Mouse (Mus musculus): ENCODE results near the gene Rif1. TPM values are rescaled to one million over a fixed set of nuclear protein-coding genes. Genes with fewer than 3 reads are reported as not detected.

The Rif1 gene
- polyA plus RNA-seq, 1 experiment from 2014 or later: 11.8 TPM

GRCm38 (mm10) chr2:52039083-52039801 is 33.4 kb upstream of the Rif1 start:
- Histone ChIP-seq H3K9ac (ENCODE audit: low read depth, low read length) (no peak overlapping the region), H3K4me3 (ENCODE audit: low read length) (no peak overlapping the region), H3K36me3 (ENCODE audit: control insufficient read depth, insufficient read depth, low read length) (no peaks in the 10 kb centered on the region), H3K4me2 (ENCODE audit: low read depth, low read length) (no peak overlapping the region), H3K27ac (ENCODE audit: low read length) (no peak overlapping the region), H3K27me3 (replicated peaks; ENCODE audit: control insufficient read depth, insufficient read depth, low read length) (no peaks in the 10 kb centered on the region), H3K9me3 (ENCODE audit: control insufficient read depth, low read length) (no peaks in the 10 kb centered on the region), H3K4me1 (ENCODE audit: control insufficient read depth, insufficient read depth, low read length) (no peaks in the 10 kb centered on the region)
- 74% methylated on average over 8 of the region's 8 CpGs for WGBS
- no peak for ATAC-seq

DNA sequence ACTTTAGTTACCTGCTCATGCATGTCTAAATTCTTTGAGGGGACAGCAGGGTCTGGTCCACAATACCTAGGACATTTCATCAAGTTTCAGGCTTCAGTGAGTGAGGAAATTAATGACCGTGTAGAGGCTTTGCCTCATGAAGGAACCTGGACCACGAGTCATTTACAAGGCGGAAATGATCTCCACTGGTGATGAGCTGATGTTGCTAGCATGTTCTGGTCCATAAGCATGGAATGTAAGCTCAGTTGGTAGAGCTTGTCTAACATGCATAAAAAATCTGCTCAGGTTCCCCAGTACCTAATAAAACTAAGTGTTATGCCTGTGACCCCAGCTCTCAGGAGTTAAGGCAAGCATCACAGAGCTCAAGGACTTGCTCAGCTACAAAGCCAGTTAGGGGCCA is 30.5 kb upstream of the Rif1 start:
- Histone ChIP-seq H3K4me3 (ENCODE audit: low read length) (no peak overlapping the region), H3K36me3 (ENCODE audit: control insufficient read depth, insufficient read depth, low read length) (no peaks in the 10 kb centered on the region), H3K27me3 (replicated peaks; ENCODE audit: control insufficient read depth, insufficient read depth, low read length) (no peaks in the 10 kb centered on the region), H3K27ac (ENCODE audit: low read length) (no peak overlapping the region), H3K9me3 (ENCODE audit: control insufficient read depth, low read length) (no peaks in the 10 kb centered on the region), H3K4me2 (ENCODE audit: low read depth, low read length) (no peak overlapping the region), H3K9ac (ENCODE audit: low read depth, low read length) (no peak overlapping the region), H3K4me1 (ENCODE audit: control insufficient read depth, insufficient read depth, low read length) (no peaks in the 10 kb centered on the region)
- WGBS: 76% methylated on average over 3 of the region's 3 CpGs
- ATAC-seq: no peak

DNA sequence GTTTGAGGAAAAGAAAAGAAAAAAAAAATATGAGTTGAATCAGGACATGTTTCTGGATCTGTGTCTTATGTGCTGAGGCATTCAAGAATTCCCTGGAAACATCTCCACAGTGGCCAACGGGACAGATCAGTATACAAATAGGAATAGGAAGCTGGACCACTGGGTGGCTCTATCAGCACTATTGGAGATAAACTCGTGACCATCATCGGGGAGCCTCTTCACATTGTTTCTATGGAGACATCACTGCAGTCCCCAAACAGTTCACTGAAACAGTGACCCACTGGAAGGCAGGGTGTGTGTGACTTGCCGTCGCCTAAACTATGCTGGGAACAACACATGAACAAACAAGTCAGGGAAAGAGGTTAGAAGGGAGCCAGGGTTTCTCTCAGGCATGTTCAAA is 29.9 kb upstream of the Rif1 start:
- Histone ChIP-seq H3K9ac (ENCODE audit: low read depth, low read length) (no peak overlapping the region), H3K4me2 (ENCODE audit: low read depth, low read length) (no peak overlapping the region), H3K9me3 (ENCODE audit: control insufficient read depth, low read length) (no peaks in the 10 kb centered on the region), H3K4me1 (ENCODE audit: control insufficient read depth, insufficient read depth, low read length) (no peaks in the 10 kb centered on the region), H3K27me3 (replicated peaks; ENCODE audit: control insufficient read depth, insufficient read depth, low read length) (no peaks in the 10 kb centered on the region), H3K27ac (ENCODE audit: low read length) (no peak overlapping the region), H3K4me3 (ENCODE audit: low read length) (no peak overlapping the region), H3K36me3 (ENCODE audit: control insufficient read depth, insufficient read depth, low read length) (no peaks in the 10 kb centered on the region)
- WGBS: 72% methylated on average over 5 of the region's 5 CpGs
- ATAC-seq: no peak

DNA sequence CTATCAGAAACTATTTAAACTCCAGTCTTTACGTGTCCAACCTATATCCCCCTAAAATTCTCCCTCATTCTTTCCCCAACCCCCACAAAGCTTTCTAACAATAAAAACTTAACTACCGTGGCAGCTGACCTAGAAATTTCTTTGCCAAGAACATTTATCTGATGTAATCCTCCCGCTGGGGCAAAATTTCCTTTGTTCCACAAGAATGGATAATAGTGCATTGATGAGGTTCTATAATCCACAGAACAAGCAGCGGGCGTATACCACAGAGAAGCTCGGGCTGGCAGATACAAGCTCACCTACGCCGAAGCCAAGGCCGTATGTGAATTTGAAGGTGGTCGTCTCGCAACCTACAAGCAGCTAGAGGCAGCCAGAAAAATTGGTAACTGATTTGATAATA is 29.1 kb upstream of the Rif1 start:
- H3K36me3 ChIP-seq (ENCODE audit: control insufficient read depth, insufficient read depth, low read length): no peaks in the 10 kb centered on the region
- ATAC-seq: no peak
- no peak overlapping the region for H3K27ac ChIP-seq (ENCODE audit: low read length)
- H3K9me3 ChIP-seq (ENCODE audit: control insufficient read depth, low read length): no peaks in the 10 kb centered on the region
- H3K9ac ChIP-seq (ENCODE audit: low read depth, low read length): no peak overlapping the region
- H3K4me3 ChIP-seq (ENCODE audit: low read length): no peak overlapping the region
- no peak overlapping the region for H3K4me2 ChIP-seq (ENCODE audit: low read depth, low read length)
- H3K27me3 ChIP-seq (replicated peaks; ENCODE audit: control insufficient read depth, insufficient read depth, low read length): no peaks in the 10 kb centered on the region
- H3K4me1 ChIP-seq (ENCODE audit: control insufficient read depth, insufficient read depth, low read length): no peaks in the 10 kb centered on the region
- 90% methylated on average over 11 of the region's 11 CpGs for WGBS

- H3K9ac ChIP-seq (ENCODE audit: low read depth, low read length): no peak overlapping the region
- no peak for ATAC-seq
- H3K9me3 ChIP-seq (ENCODE audit: control insufficient read depth, low read length): no peaks in the 10 kb centered on the region
- no peak overlapping the region for H3K4me2 ChIP-seq (ENCODE audit: low read depth, low read length)
- no peaks in the 10 kb centered on the region for H3K4me1 ChIP-seq (ENCODE audit: control insufficient read depth, insufficient read depth, low read length)
- H3K4me3 ChIP-seq (ENCODE audit: low read length): no peak overlapping the region
- H3K36me3 ChIP-seq (ENCODE audit: control insufficient read depth, insufficient read depth, low read length): no peaks in the 10 kb centered on the region
- no peak overlapping the region for H3K27ac ChIP-seq (ENCODE audit: low read length)
- 67% methylated on average over 5 of the region's 5 CpGs for WGBS
- H3K27me3 ChIP-seq (replicated peaks; ENCODE audit: control insufficient read depth, insufficient read depth, low read length): no peaks in the 10 kb centered on the region
These were observed 26.6 kb upstream of the Rif1 start for GRCm38 (mm10) chr2:52046032-52046431.

GRCm38 (mm10) chr2:52050823-52051222 is 21.8 kb upstream of the Rif1 start:
- Histone ChIP-seq H3K36me3 (ENCODE audit: control insufficient read depth, insufficient read depth, low read length) (no peaks in the 10 kb centered on the region), H3K9me3 (ENCODE audit: control insufficient read depth, low read length) (no peaks in the 10 kb centered on the region), H3K4me1 (ENCODE audit: control insufficient read depth, insufficient read depth, low read length) (no peaks in the 10 kb centered on the region), H3K9ac (ENCODE audit: low read depth, low read length) (no peak overlapping the region), H3K4me3 (ENCODE audit: low read length) (no peak overlapping the region), H3K27ac (ENCODE audit: low read length) (no peak overlapping the region), H3K4me2 (ENCODE audit: low read depth, low read length) (no peak overlapping the region), H3K27me3 (replicated peaks; ENCODE audit: control insufficient read depth, insufficient read depth, low read length) (no peaks in the 10 kb centered on the region)
- ATAC-seq: no peak
- 84% methylated on average over 11 of the region's 11 CpGs for WGBS

DNA sequence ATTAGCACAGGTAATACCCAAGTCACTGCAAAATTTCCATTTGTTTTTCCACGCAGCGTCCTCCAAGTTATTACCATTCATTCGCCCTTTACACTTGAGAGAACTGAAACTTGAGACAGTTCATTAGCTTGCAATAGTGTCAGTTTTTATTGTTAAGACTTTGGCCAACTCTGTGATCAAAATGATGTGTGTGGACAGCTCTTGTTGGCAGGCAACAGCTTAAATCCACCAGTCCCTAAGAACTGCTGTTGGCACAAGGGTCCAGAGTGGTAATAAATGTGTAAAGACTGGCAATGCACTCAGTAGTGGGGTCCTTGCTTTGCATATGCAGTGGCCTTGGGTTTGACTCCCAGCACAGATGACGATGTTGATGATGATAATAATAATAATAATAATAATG is 20.3 kb upstream of the Rif1 start:
- WGBS: 86% methylated on average over 4 of the region's 4 CpGs
- H3K27me3 ChIP-seq (replicated peaks; ENCODE audit: control insufficient read depth, insufficient read depth, low read length): no peaks in the 10 kb centered on the region
- no peaks in the 10 kb centered on the region for H3K36me3 ChIP-seq (ENCODE audit: control insufficient read depth, insufficient read depth, low read length)
- H3K4me3 ChIP-seq (ENCODE audit: low read length): no peak overlapping the region
- no peaks in the 10 kb centered on the region for H3K9me3 ChIP-seq (ENCODE audit: control insufficient read depth, low read length)
- H3K27ac ChIP-seq (ENCODE audit: low read length): no peak overlapping the region
- no peak overlapping the region for H3K4me2 ChIP-seq (ENCODE audit: low read depth, low read length)
- ATAC-seq: no peak
- H3K9ac ChIP-seq (ENCODE audit: low read depth, low read length): no peak overlapping the region
- H3K4me1 ChIP-seq (ENCODE audit: control insufficient read depth, insufficient read depth, low read length): no peaks in the 10 kb centered on the region

DNA sequence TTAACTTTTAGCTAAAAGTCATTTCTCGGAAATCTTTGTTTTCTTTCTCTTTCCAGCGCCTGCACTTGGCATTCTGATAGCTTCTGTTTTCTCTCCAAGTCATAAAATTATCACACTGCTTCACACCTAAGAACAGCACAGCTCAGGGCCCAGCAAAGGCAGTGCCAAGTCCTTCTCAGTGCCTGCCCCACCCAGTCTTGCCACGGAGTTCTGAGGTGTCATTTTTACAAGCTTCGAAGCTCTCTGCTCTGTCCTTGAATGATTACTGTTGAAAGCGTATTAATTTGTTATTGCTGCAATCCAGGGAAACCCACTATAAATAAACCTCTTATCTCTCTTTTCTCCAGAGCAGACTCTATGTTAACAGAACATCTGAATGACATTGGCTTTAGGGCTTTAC is 19.1 kb upstream of the Rif1 start:
- peak; percentile 70; the same call in 1 of the 2 replicates for ATAC-seq
- Histone ChIP-seq H3K4me1 (ENCODE audit: control insufficient read depth, insufficient read depth, low read length) (no peaks in the 10 kb centered on the region), H3K27me3 (replicated peaks; ENCODE audit: control insufficient read depth, insufficient read depth, low read length) (no peaks in the 10 kb centered on the region), H3K9me3 (ENCODE audit: control insufficient read depth, low read length) (no peaks in the 10 kb centered on the region), H3K4me3 (ENCODE audit: low read length) (no peak overlapping the region), H3K36me3 (ENCODE audit: control insufficient read depth, insufficient read depth, low read length) (no peaks in the 10 kb centered on the region), H3K27ac (ENCODE audit: low read length) (no peak overlapping the region), H3K4me2 (ENCODE audit: low read depth, low read length) (no peak overlapping the region), H3K9ac (ENCODE audit: low read depth, low read length) (no peak overlapping the region)
- WGBS: 35% methylated on average over 5 of the region's 5 CpGs

- Histone ChIP-seq H3K4me3 (ENCODE audit: low read length) (no peak overlapping the region), H3K4me1 (ENCODE audit: control insufficient read depth, insufficient read depth, low read length) (no peaks in the 10 kb centered on the region), H3K27me3 (replicated peaks; ENCODE audit: control insufficient read depth, insufficient read depth, low read length) (no peaks in the 10 kb centered on the region), H3K36me3 (ENCODE audit: control insufficient read depth, insufficient read depth, low read length) (no peaks in the 10 kb centered on the region), H3K9me3 (ENCODE audit: control insufficient read depth, low read length) (no peaks in the 10 kb centered on the region), H3K4me2 (ENCODE audit: low read depth, low read length) (no peak overlapping the region), H3K27ac (ENCODE audit: low read length) (no peak overlapping the region), H3K9ac (ENCODE audit: low read depth, low read length) (no peak overlapping the region)
- whole genome bisulfite sequencing: 51% methylated on average over 4 of the region's 4 CpGs
- no peak for ATAC-seq
These were observed 17.0 kb upstream of the Rif1 start for GRCm38 (mm10) chr2:52055616-52056015.

- WGBS: 64% methylated on average over 1 of the region's 1 CpGs
- ATAC-seq: no peak
- no peak overlapping the region for H3K27ac ChIP-seq (ENCODE audit: low read length)
- H3K4me2 ChIP-seq (ENCODE audit: low read depth, low read length): no peak overlapping the region
- H3K4me1 ChIP-seq (ENCODE audit: control insufficient read depth, insufficient read depth, low read length): no peaks in the 10 kb centered on the region
- no peaks in the 10 kb centered on the region for H3K27me3 ChIP-seq (replicated peaks; ENCODE audit: control insufficient read depth, insufficient read depth, low read length)
- H3K4me3 ChIP-seq (ENCODE audit: low read length): no peak overlapping the region
- H3K9ac ChIP-seq (ENCODE audit: low read depth, low read length): no peak overlapping the region
- no peaks in the 10 kb centered on the region for H3K36me3 ChIP-seq (ENCODE audit: control insufficient read depth, insufficient read depth, low read length)
- H3K9me3 ChIP-seq (ENCODE audit: control insufficient read depth, low read length): no peaks in the 10 kb centered on the region
These were observed 15.5 kb upstream of the Rif1 start for GRCm38 (mm10) chr2:52057099-52057498.

All from intestine, embryonic 16.5 days (tissue).